ENCODE assay signal across 8 mouse cellular contexts in the genomic region with DNA sequence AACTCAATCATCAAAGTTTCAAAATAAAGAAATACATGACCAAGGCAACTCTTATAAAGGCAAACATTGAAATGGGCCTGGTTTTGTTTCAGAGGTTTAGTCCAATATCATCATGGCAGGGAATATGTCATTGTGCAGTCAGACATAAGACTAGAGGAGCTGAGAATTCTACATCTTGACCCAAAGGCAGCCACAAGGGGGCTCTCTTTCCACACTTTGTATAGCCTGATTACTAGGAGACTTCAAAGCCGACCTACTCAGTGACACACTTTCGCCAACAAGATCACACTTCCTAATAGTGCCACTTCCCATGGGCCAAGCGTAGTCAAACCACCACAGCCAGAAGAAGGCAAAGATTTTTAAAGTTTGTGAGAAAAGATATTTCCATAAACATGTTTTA.
A peak's percentile ranks its signal among the peaks of the same experiment; 100 is the strongest.
DNase-seq lines count a peak whose midpoint lies in the region; ATAC-seq and TF ChIP-seq lines count a peak whose summit lies in the region.

No protein-coding gene starts in this region.

- no peaks in the 10 kb centered on the region for H3K4me1 ChIP-seq in heart, postnatal 0 days (ENCODE audit: control insufficient read depth, insufficient read depth)
- no peaks in the 10 kb centered on the region for H3K4me1 ChIP-seq in heart, embryonic 11.5 days (ENCODE audit: control insufficient read depth, insufficient read depth, low read length)
- no peaks in the 10 kb centered on the region for H3K4me1 ChIP-seq in liver, postnatal 0 days (ENCODE audit: insufficient read depth)

- H3K27ac ChIP-seq in heart, postnatal 0 days (ENCODE audit: low read depth), result no peak overlapping the region
- H3K27ac ChIP-seq in heart, embryonic 11.5 days (ENCODE audit: low read depth, low read length), result no peak overlapping the region
- H3K27ac ChIP-seq in liver, postnatal 0 days (ENCODE audit: low read depth), result no peak overlapping the region

- DNase-seq in heart, postnatal 0 days (ENCODE audit: low spot score), result no peak
- DNase-seq in 3T3-L1 (ENCODE audit: low read depth, low spot score) (peak; percentile 68), MN1 (ENCODE audit: low spot score) (peak; percentile 15)
- peak; percentile 14 for DNase-seq in embryo, embryonic 11.5 days (ENCODE audit: low read depth, low spot score)
- peak; percentile 25 for DNase-seq in liver, postnatal 0 days
- DNase-seq in frontal cortex, postnatal 14 days (ENCODE audit: low spot score in 2 of 2), result no peak
- DNase-seq in heart, adult 9 months (ENCODE audit: low spot score in 2 of 2), result no peak

- TF ChIP-seq EP300 in heart, postnatal 0 days (IDR thresholded peaks at IDR 0.05; ENCODE audit: low read depth), result no peak
- TF ChIP-seq EP300 in liver, postnatal 0 days (IDR thresholded peaks at IDR 0.05; ENCODE audit: low read depth), result no peak

- peak; percentile 25 for TF ChIP-seq CTCF in heart, postnatal 0 days (IDR thresholded peaks at IDR 0.05; ENCODE audit: low read depth)
- TF ChIP-seq CTCF in liver, postnatal 0 days (IDR thresholded peaks at IDR 0.05; ENCODE audit: low read depth), result peak; percentile 43

- H3K4me3 ChIP-seq in heart, postnatal 0 days (ENCODE audit: low read depth, low read length), result no peak overlapping the region
- H3K4me3 ChIP-seq in heart, embryonic 11.5 days (ENCODE audit: low read depth, low read length), result no peak overlapping the region
- H3K4me3 ChIP-seq in liver, postnatal 0 days (ENCODE audit: low read depth, low read length), result no peak overlapping the region

- no peak overlapping the region for H3K9ac ChIP-seq in heart, postnatal 0 days (replicated peaks; ENCODE audit: low read depth, low read length)
- H3K9ac ChIP-seq in heart, embryonic 11.5 days (ENCODE audit: low read depth, low read length), result no peak overlapping the region
- H3K9ac ChIP-seq in liver, postnatal 0 days (replicated peaks), result no peak overlapping the region

- 79% methylated on average over 3 of the region's 3 CpGs for WGBS in heart, postnatal 0 days
- WGBS in heart, embryonic 11.5 days (ENCODE audit: insufficient replicate concordance), result 69% methylated on average over 3 of the region's 3 CpGs
- 63% methylated on average over 3 of the region's 3 CpGs for WGBS in liver, postnatal 0 days (ENCODE audit: insufficient replicate concordance)

- H3K4me2 ChIP-seq in heart, postnatal 0 days (ENCODE audit: low read depth, low read length), result no peak overlapping the region
- no peak overlapping the region for H3K4me2 ChIP-seq in heart, embryonic 11.5 days
- H3K4me2 ChIP-seq in liver, postnatal 0 days (ENCODE audit: low read depth, low read length), result no peak overlapping the region

- ATAC-seq in heart, postnatal 0 days (ENCODE audit: insufficient read depth, low read depth), result no peak
- no peak for ATAC-seq in heart, embryonic 11.5 days (replicated peaks; ENCODE audit: insufficient number of reproducible peaks, low FRiP score, low TSS enrichment)
- ATAC-seq in liver, postnatal 0 days, result no peak

- H3K9me3 ChIP-seq in heart, postnatal 0 days (replicated peaks; ENCODE audit: control insufficient read depth, low read length), result no peaks in the 10 kb centered on the region
- H3K9me3 ChIP-seq in heart, embryonic 11.5 days (replicated peaks; ENCODE audit: control insufficient read depth, low read length), result no peaks in the 10 kb centered on the region
- H3K9me3 ChIP-seq in liver, postnatal 0 days (ENCODE audit: low read length), result no peaks in the 10 kb centered on the region

- peaks cover 9% of the 10 kb centered on the region; the same call in 1 of the 2 replicates for H3K36me3 ChIP-seq in heart, postnatal 0 days (replicated peaks; ENCODE audit: control insufficient read depth, insufficient read depth, low read length)
- H3K36me3 ChIP-seq in heart, embryonic 11.5 days (ENCODE audit: control insufficient read depth, insufficient read depth, low read length), result no peaks in the 10 kb centered on the region
- peaks cover 3% of the 10 kb centered on the region; the same call in 1 of the 2 replicates for H3K36me3 ChIP-seq in liver, postnatal 0 days (replicated peaks; ENCODE audit: insufficient read depth, low read length)

- no peaks in the 10 kb centered on the region for H3K27me3 ChIP-seq in heart, postnatal 0 days (ENCODE audit: control insufficient read depth, insufficient read depth, low read length)
- no peaks in the 10 kb centered on the region for H3K27me3 ChIP-seq in heart, embryonic 11.5 days (ENCODE audit: control insufficient read depth, insufficient read depth, low read length)
- H3K27me3 ChIP-seq in liver, postnatal 0 days (ENCODE audit: insufficient read depth, low read length), result no peaks in the 10 kb centered on the region

Comparison
In these comparisons a context has a peak if more than half of its experiments do, and no peak if none do; other contexts are left out.
1. DNase-seq: peak in 3T3-L1 (single experiment), MN1 (single experiment), embryo, embryonic 11.5 days (single experiment) and liver, postnatal 0 days (single experiment); none in heart, postnatal 0 days (single experiment), frontal cortex, postnatal 14 days (0 of 2) and heart, adult 9 months (0 of 2).